Mouse (Mus musculus) liver, embryonic 14.5 days (tissue): Measurements from ENCODE around the gene Lsp1. TPM values are rescaled to one million over a fixed set of nuclear protein-coding genes. Genes with fewer than 3 reads are reported as not detected.

Experiments used
- ATAC-seq: fragments of 200-750 bp; cut with Nextera tagmentation; 2 replicates; pipeline ENCODE4 v1.8.0; 2017; ENCODE audit warnings: moderate number of reproducible peaks, mild to moderate bottlenecking, moderate library complexity; ENCODE audit not compliant: insufficient read depth
- DNase-seq, 3 experiments: peaks; one replicate each; pipeline ENCODE4 v3.0.0-alpha.2; 2012 to 2013; ENCODE audit warnings: low read depth in 3 of 3, low spot score in 3 of 3
- H3K27ac ChIP-seq: fragments of 300-500 bp; sonication (generic); 2 replicates; pipeline ENCODE4 v1.5.1; 2014; ENCODE audit warnings: moderate library complexity, mild to moderate bottlenecking, control low read depth, inconsistent platforms
- H3K27me3 ChIP-seq: fragments of 300-500 bp; sonication (generic); 2 replicates; pipeline ENCODE4 v1.6.1; 2014; ENCODE audit warnings: mild to moderate bottlenecking, low read length, moderate library complexity; ENCODE audit not compliant: control insufficient read depth, insufficient read depth
- H3K36me3 ChIP-seq: fragments of 300-500 bp; sonication (generic); replicated peaks from 2 replicates; pipeline ENCODE4 v1.6.1; 2014; ENCODE audit warnings: low read depth; ENCODE audit not compliant: control insufficient read depth, insufficient read depth
- H3K4me1 ChIP-seq, 2 experiments: fragments of 200-500 bp in 1 of 2; fragments of 300-500 bp in 1 of 2; sonication (generic) in 1 of 2; replicated peaks; 2 replicates each; pipeline ENCODE4 v1.6.1; 2012 to 2014; ENCODE audit warnings: antibody characterized with exemption in 1 of 2, inconsistent platforms in 1 of 2, low read length in 1 of 2; ENCODE audit not compliant: control insufficient read depth in 2 of 2, insufficient read depth in 2 of 2
- H3K4me2 ChIP-seq: fragments of 300-500 bp; sonication (generic); 2 replicates; pipeline ENCODE4 v1.6.1; 2014; ENCODE audit warnings: low read depth, mild to moderate bottlenecking, control low read depth, moderate library complexity
- H3K4me3 ChIP-seq, 2 experiments: fragments of 200-500 bp in 1 of 2; fragments of 300-500 bp in 1 of 2; sonication (generic) in 1 of 2; 2 replicates each; pipeline ENCODE4 v1.5.1; 2012 to 2014; ENCODE audit warnings: low read depth in 2 of 2, low read length in 2 of 2, mild to moderate bottlenecking in 2 of 2, control low read depth in 1 of 2, inconsistent platforms in 1 of 2, moderate library complexity in 1 of 2; ENCODE audit not compliant: insufficient read depth in 1 of 2
- H3K9ac ChIP-seq: fragments of 300-500 bp; sonication (generic); replicated peaks from 2 replicates; pipeline ENCODE4 v1.6.1; 2014; ENCODE audit warnings: mild to moderate bottlenecking, control low read depth, moderate library complexity
- H3K9me3 ChIP-seq: fragments of 300-500 bp; sonication (generic); 2 replicates; pipeline ENCODE4 v1.6.1; 2016; ENCODE audit warnings: low read length, mixed read lengths; ENCODE audit not compliant: control insufficient read depth
- CTCF ChIP-seq: IDR thresholded peaks from 2 replicates; pipeline ENCODE4 v1.5.1; 2016; ENCODE audit warnings: antibody characterized with exemption, low read depth, control low read depth
- EP300 ChIP-seq: IDR thresholded peaks from 2 replicates; pipeline ENCODE4 v1.6.1; 2016; ENCODE audit warnings: antibody characterized with exemption, low read depth
- whole genome bisulfite sequencing: fragments of 180-500 bp; shearing (Covaris S2); extraction: QIAGEN DNeasy Blood & Tissue Kit; methylation state at CpG from one replicate; pipeline ENCODE4 v1.1.7; 2014; ENCODE audit not compliant: insufficient replicate concordance; 5-methylcytosine and 5-hydroxymethylcytosine counted together
- polyA plus RNA-seq, 2 experiments: library from polyadenylated mRNA; depleted of rRNA in 1 of 2; stranded (reverse) in 1 of 2; unstranded in 1 of 2; fragments of >200 nt; fragmentation: Nextera tagmentation in 1 of 2; extraction: Ambion mirVana in 1 of 2; gene quantifications; 2 replicates each; pipeline versions ENCODE4 v1.2.1 to v1.2.3; 2012 to 2014

The Lsp1 gene
- polyA plus RNA-seq (2012; rRNA removed) (13.3 TPM in 2 replicates), polyA plus RNA-seq (2014; fragmentation: Nextera tagmentation; extraction: Ambion mirVana) (13.2 and 15.2 TPM in 2 replicates)

- no peak for DNase-seq
- no peak within 1 kb of the TSS for H3K27ac ChIP-seq
- H3K4me2 ChIP-seq = no peak within 1 kb of the TSS
- no peaks in the 10 kb centered on the region for H3K9me3 ChIP-seq
- no peaks in the 10 kb centered on the region for H3K36me3 ChIP-seq
- no peak for TF ChIP-seq CTCF
- no peak for TF ChIP-seq EP300
- no peaks in the 10 kb centered on the region for H3K27me3 ChIP-seq
- H3K9ac ChIP-seq = no peak within 1 kb of the TSS
- H3K4me1 ChIP-seq = peaks cover 0 to 17% of the 10 kb centered on the region in 2 experiments; a peak in 2 of 4 replicates
- ATAC-seq = no peak
- 37% methylated on average over 7 of the region's 7 CpGs for WGBS
- peak within 1 kb of the TSS; percentile 3 to 15; a peak in 2 of 4 replicates for H3K4me3 ChIP-seq
Measured at GRCm38 (mm10) chr7:142460636-142461077, at the start of gene Lsp1. Lsp1 (plus strand) TSS chr7:142460809.

DNA sequence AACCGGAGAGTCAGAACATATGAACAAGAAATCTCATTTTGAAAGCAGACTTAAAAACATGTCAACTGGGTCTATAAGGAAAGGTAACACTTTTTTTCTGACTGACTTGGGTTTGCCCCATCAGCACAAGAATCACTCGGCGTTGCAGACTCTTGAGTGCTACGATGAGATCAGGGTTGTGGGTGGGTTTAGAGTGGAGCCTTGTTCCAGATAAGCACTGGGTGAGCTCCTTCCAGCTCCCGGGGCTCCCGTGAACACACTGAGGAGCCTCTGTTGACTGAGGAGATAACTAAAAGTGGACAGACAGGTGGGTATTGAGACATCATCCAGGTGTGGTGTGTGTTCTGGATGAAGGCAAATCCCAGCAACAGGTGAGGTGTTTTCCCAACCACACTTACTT is 47.3 kb upstream of the Lsp1 start:
- H3K27me3 ChIP-seq = no peaks in the 10 kb centered on the region
- H3K9me3 ChIP-seq = no peaks in the 10 kb centered on the region
- no peaks in the 10 kb centered on the region for H3K36me3 ChIP-seq
- TF ChIP-seq CTCF = no peak
- TF ChIP-seq EP300 = no peak
- ATAC-seq = peak; percentile 75
- no peak overlapping the region for H3K9ac ChIP-seq
- no peak overlapping the region for H3K27ac ChIP-seq
- H3K4me3 ChIP-seq = no peak overlapping the region
- H3K4me2 ChIP-seq = no peak overlapping the region
- H3K4me1 ChIP-seq = peaks cover 8 to 16% of the 10 kb centered on the region in 2 experiments
- 25% methylated on average over 6 of the region's 6 CpGs for WGBS
- DNase-seq = no peak

GRCm38 (mm10) chr7:142415314-142415713 is 45.3 kb upstream of the Lsp1 start:
- DNase-seq (no peak), ATAC-seq (no peak)
- TF ChIP-seq CTCF = no peak
- no peak for TF ChIP-seq EP300

GRCm38 (mm10) chr7:142416225-142416624 is 44.4 kb upstream of the Lsp1 start:
- Histone ChIP-seq H3K4me1 (peaks cover 30 to 35% of the 10 kb centered on the region in 2 experiments), H3K27me3 (no peaks in the 10 kb centered on the region), H3K4me2 (no peak overlapping the region), H3K36me3 (no peaks in the 10 kb centered on the region), H3K27ac (no peak overlapping the region), H3K4me3 (no peak overlapping the region), H3K9me3 (no peaks in the 10 kb centered on the region), H3K9ac (no peak overlapping the region)
- TF ChIP-seq EP300 = no peak
- no peak for TF ChIP-seq CTCF
- WGBS = 63% methylated on average over 3 of the region's 3 CpGs
- no peak for ATAC-seq
- no peak for DNase-seq

More at GRCm38 (mm10) chr7:142415314-142415713, 45.3 kb upstream of the Lsp1 start:
- no peak overlapping the region for H3K4me2 ChIP-seq
- H3K9me3 ChIP-seq = no peaks in the 10 kb centered on the region
- no peaks in the 10 kb centered on the region for H3K27me3 ChIP-seq
- no peak overlapping the region for H3K4me3 ChIP-seq
- no peaks in the 10 kb centered on the region for H3K36me3 ChIP-seq
- H3K27ac ChIP-seq = no peak overlapping the region
- peaks cover 20 to 29% of the 10 kb centered on the region in 2 experiments for H3K4me1 ChIP-seq
- WGBS = 41% methylated on average over 4 of the region's 4 CpGs
- H3K9ac ChIP-seq = no peak overlapping the region

- Histone ChIP-seq H3K4me3 (no peak overlapping the region), H3K4me2 (no peak overlapping the region), H3K27ac (no peak overlapping the region), H3K4me1 (peaks cover 42 to 45% of the 10 kb centered on the region in 2 experiments), H3K9me3 (no peaks in the 10 kb centered on the region), H3K27me3 (no peaks in the 10 kb centered on the region), H3K36me3 (no peaks in the 10 kb centered on the region), H3K9ac (no peak overlapping the region)
- 97% methylated on average over 2 of the region's 2 CpGs for WGBS
- TF ChIP-seq EP300 (no peak), CTCF (no peak)
- no peak for ATAC-seq
- no peak for DNase-seq
Measured at GRCm38 (mm10) chr7:142418027-142418426, 42.6 kb upstream of the Lsp1 start.
